Mouse (Mus musculus): Measurements from ENCODE around the gene Emilin2. TPM values are rescaled to one million over a fixed set of nuclear protein-coding genes. Genes with fewer than 3 reads are reported as not detected.

Emilin2 gene
- polyA plus RNA-seq, 1 experiment from 2014 or later, result 13.3 TPM

DNA sequence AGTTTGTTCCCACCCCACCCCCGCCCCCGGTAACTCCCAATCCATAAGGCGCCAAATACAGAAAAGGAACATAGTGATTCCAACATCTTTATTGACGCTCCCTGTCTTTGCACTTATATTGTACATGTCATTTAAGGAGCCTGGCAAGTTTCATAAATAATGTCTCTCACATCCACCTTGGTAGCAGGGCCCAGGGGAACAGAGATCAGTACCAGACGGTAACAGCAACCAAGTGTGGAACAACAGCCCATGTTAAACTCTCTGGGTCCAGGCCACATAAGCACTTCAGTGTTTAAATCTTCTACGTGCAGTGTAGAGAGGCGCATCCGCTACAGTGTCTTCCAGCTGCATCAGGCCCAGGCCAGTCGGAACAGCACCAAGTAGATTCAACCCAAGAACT is 59.7 kb downstream of the Emilin2 start:
- Histone ChIP-seq H3K4me3 (ENCODE audit: low read depth, low read length) (no peak overlapping the region), H3K27me3 (ENCODE audit: control insufficient read depth, insufficient read depth, low read length) (no peaks in the 10 kb centered on the region), H3K36me3 (ENCODE audit: control insufficient read depth, insufficient read depth, low read length) (peaks cover 7% of the 10 kb centered on the region; the same call in 1 of the 2 replicates), H3K4me1 (ENCODE audit: control insufficient read depth, insufficient read depth, low read length) (no peaks in the 10 kb centered on the region), H3K27ac (ENCODE audit: low read depth, low read length) (no peak overlapping the region), H3K9me3 (ENCODE audit: control insufficient read depth, low read length) (no peaks in the 10 kb centered on the region), H3K9ac (ENCODE audit: low read length) (no peak overlapping the region), H3K4me2 (ENCODE audit: low read depth) (no peak overlapping the region)
- WGBS, result 88% methylated on average over 9 of the region's 9 CpGs
- ATAC-seq (ENCODE audit: insufficient read depth, low FRiP score, low TSS enrichment), result no peak
- no peak for DNase-seq (ENCODE audit: low spot score)

- DNase-seq (ENCODE audit: low spot score), result no peak
- no peak overlapping the region for H3K9ac ChIP-seq (ENCODE audit: low read length)
- peaks cover 11% of the 10 kb centered on the region; the same call in 1 of the 2 replicates for H3K36me3 ChIP-seq (ENCODE audit: control insufficient read depth, insufficient read depth, low read length)
- H3K4me3 ChIP-seq (ENCODE audit: low read depth, low read length), result no peak overlapping the region
- no peaks in the 10 kb centered on the region for H3K4me1 ChIP-seq (ENCODE audit: control insufficient read depth, insufficient read depth, low read length)
- H3K27me3 ChIP-seq (ENCODE audit: control insufficient read depth, insufficient read depth, low read length), result no peaks in the 10 kb centered on the region
- no peaks in the 10 kb centered on the region for H3K9me3 ChIP-seq (ENCODE audit: control insufficient read depth, low read length)
- no peak overlapping the region for H3K27ac ChIP-seq (ENCODE audit: low read depth, low read length)
- WGBS, result 65% methylated on average over 6 of the region's 6 CpGs
- no peak for ATAC-seq (ENCODE audit: insufficient read depth, low FRiP score, low TSS enrichment)
- H3K4me2 ChIP-seq (ENCODE audit: low read depth), result no peak overlapping the region
Measured at GRCm38 (mm10) chr17:71251601-71252001, 60.2 kb downstream of the Emilin2 start.

- Histone ChIP-seq H3K4me3 (ENCODE audit: low read depth, low read length) (no peak overlapping the region), H3K4me2 (ENCODE audit: low read depth) (no peak overlapping the region), H3K9ac (ENCODE audit: low read length) (no peak overlapping the region), H3K27me3 (ENCODE audit: control insufficient read depth, insufficient read depth, low read length) (no peaks in the 10 kb centered on the region), H3K27ac (ENCODE audit: low read depth, low read length) (no peak overlapping the region), H3K4me1 (ENCODE audit: control insufficient read depth, insufficient read depth, low read length) (no peaks in the 10 kb centered on the region), H3K9me3 (ENCODE audit: control insufficient read depth, low read length) (no peaks in the 10 kb centered on the region), H3K36me3 (ENCODE audit: control insufficient read depth, insufficient read depth, low read length) (peaks cover 13% of the 10 kb centered on the region; the same call in 1 of the 2 replicates)
- DNase-seq (ENCODE audit: low spot score), result no peak
- WGBS, result 88% methylated on average over 16 of the region's 16 CpGs
- ATAC-seq (ENCODE audit: insufficient read depth, low FRiP score, low TSS enrichment), result no peak
Measured at GRCm38 (mm10) chr17:71250819-71251600, 60.8 kb downstream of the Emilin2 start.

- Histone ChIP-seq H3K4me3 (ENCODE audit: low read depth, low read length) (no peak overlapping the region), H3K27me3 (ENCODE audit: control insufficient read depth, insufficient read depth, low read length) (no peaks in the 10 kb centered on the region), H3K9ac (ENCODE audit: low read length) (no peak overlapping the region), H3K9me3 (ENCODE audit: control insufficient read depth, low read length) (no peaks in the 10 kb centered on the region), H3K36me3 (ENCODE audit: control insufficient read depth, insufficient read depth, low read length) (peaks cover 13% of the 10 kb centered on the region; the same call in 1 of the 2 replicates), H3K4me1 (ENCODE audit: control insufficient read depth, insufficient read depth, low read length) (no peaks in the 10 kb centered on the region), H3K27ac (ENCODE audit: low read depth, low read length) (no peak overlapping the region), H3K4me2 (ENCODE audit: low read depth) (no peak overlapping the region)
- no peak for ATAC-seq (ENCODE audit: insufficient read depth, low FRiP score, low TSS enrichment)
- DNase-seq (ENCODE audit: low spot score), result no peak
- WGBS, result 81% methylated on average over 2 of the region's 2 CpGs
Measured at GRCm38 (mm10) chr17:71250046-71250445, 61.7 kb downstream of the Emilin2 start.

DNA sequence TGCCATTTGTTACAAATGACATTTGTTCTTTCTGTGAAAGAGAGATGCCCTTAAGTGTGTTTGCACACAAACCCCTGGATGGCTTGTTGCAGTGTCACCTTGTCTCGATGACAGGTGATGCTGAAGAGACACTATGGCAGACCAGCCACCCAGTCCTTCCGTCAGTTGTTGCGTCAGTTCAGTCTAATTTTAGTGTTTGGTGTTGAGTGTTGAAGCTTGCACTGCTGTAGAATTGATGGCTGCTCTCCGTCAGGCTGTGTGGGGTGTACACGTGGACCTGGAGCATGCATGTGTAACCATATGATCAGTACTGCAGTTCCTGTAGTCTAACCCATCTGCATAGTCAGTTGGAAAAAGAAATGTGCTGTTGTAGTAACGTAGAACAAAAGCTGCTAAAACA is 62.8 kb downstream of the Emilin2 start:
- Histone ChIP-seq H3K4me2 (ENCODE audit: low read depth) (no peak overlapping the region), H3K27me3 (ENCODE audit: control insufficient read depth, insufficient read depth, low read length) (no peaks in the 10 kb centered on the region), H3K4me1 (ENCODE audit: control insufficient read depth, insufficient read depth, low read length) (no peaks in the 10 kb centered on the region), H3K4me3 (ENCODE audit: low read depth, low read length) (no peak overlapping the region), H3K9me3 (ENCODE audit: control insufficient read depth, low read length) (no peaks in the 10 kb centered on the region), H3K36me3 (ENCODE audit: control insufficient read depth, insufficient read depth, low read length) (peaks cover 13% of the 10 kb centered on the region; the same call in 1 of the 2 replicates), H3K9ac (ENCODE audit: low read length) (no peak overlapping the region), H3K27ac (ENCODE audit: low read depth, low read length) (no peak overlapping the region)
- WGBS, result 92% methylated on average over 6 of the region's 6 CpGs
- ATAC-seq (ENCODE audit: insufficient read depth, low FRiP score, low TSS enrichment), result no peak
- no peak for DNase-seq (ENCODE audit: low spot score)

DNA sequence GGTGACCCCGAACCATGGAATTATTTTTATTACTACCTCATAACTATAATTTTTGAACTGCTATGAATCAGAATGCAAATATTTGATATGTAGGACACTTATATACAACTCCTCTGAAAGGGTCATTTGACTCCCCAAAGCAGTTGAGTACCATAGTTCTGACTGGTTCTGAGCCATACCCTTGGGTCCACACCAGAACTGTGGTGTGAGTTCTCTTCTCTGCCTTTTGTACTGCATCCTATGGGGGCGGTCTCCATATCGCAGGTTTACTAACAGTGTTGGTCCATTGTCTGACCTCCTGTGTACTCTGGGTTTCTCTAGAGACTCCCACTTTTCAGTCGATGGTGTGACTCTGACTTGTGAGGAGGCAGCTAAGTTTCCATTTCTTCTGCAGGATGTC is 65.8 kb downstream of the Emilin2 start:
- no peaks in the 10 kb centered on the region for H3K4me1 ChIP-seq (ENCODE audit: control insufficient read depth, insufficient read depth, low read length)
- no peak overlapping the region for H3K27ac ChIP-seq (ENCODE audit: low read depth, low read length)
- H3K9me3 ChIP-seq (ENCODE audit: control insufficient read depth, low read length), result no peaks in the 10 kb centered on the region
- WGBS, result 96% methylated on average over 4 of the region's 4 CpGs
- no peak overlapping the region for H3K4me2 ChIP-seq (ENCODE audit: low read depth)
- no peak overlapping the region for H3K4me3 ChIP-seq (ENCODE audit: low read depth, low read length)
- no peak overlapping the region for H3K9ac ChIP-seq (ENCODE audit: low read length)
- ATAC-seq (ENCODE audit: insufficient read depth, low FRiP score, low TSS enrichment) (no peak), DNase-seq (ENCODE audit: low spot score) (no peak)
- H3K36me3 ChIP-seq (ENCODE audit: control insufficient read depth, insufficient read depth, low read length), result peaks cover 24% of the 10 kb centered on the region
- H3K27me3 ChIP-seq (ENCODE audit: control insufficient read depth, insufficient read depth, low read length), result no peaks in the 10 kb centered on the region

GRCm38 (mm10) chr17:71245133-71245532 is 66.6 kb downstream of the Emilin2 start:
- WGBS, result 98% methylated on average over 15 of the region's 15 CpGs
- DNase-seq (ENCODE audit: low spot score), result no peak
- no peaks in the 10 kb centered on the region for H3K9me3 ChIP-seq (ENCODE audit: control insufficient read depth, low read length)
- H3K9ac ChIP-seq (ENCODE audit: low read length), result no peak overlapping the region
- peaks cover 22% of the 10 kb centered on the region for H3K36me3 ChIP-seq (ENCODE audit: control insufficient read depth, insufficient read depth, low read length)
- H3K4me1 ChIP-seq (ENCODE audit: control insufficient read depth, insufficient read depth, low read length), result no peaks in the 10 kb centered on the region
- no peak overlapping the region for H3K27ac ChIP-seq (ENCODE audit: low read depth, low read length)
- no peaks in the 10 kb centered on the region for H3K27me3 ChIP-seq (ENCODE audit: control insufficient read depth, insufficient read depth, low read length)
- no peak for ATAC-seq (ENCODE audit: insufficient read depth, low FRiP score, low TSS enrichment)
- no peak overlapping the region for H3K4me3 ChIP-seq (ENCODE audit: low read depth, low read length)
- H3K4me2 ChIP-seq (ENCODE audit: low read depth), result no peak overlapping the region

GRCm38 (mm10) chr17:71242666-71243065 is 69.1 kb downstream of the Emilin2 start:
- Histone ChIP-seq H3K4me3 (ENCODE audit: low read depth, low read length) (no peak overlapping the region), H3K27ac (ENCODE audit: low read depth, low read length) (no peak overlapping the region), H3K4me2 (ENCODE audit: low read depth) (no peak overlapping the region), H3K36me3 (ENCODE audit: control insufficient read depth, insufficient read depth, low read length) (peaks cover 22% of the 10 kb centered on the region), H3K4me1 (ENCODE audit: control insufficient read depth, insufficient read depth, low read length) (no peaks in the 10 kb centered on the region), H3K9me3 (ENCODE audit: control insufficient read depth, low read length) (no peaks in the 10 kb centered on the region), H3K27me3 (ENCODE audit: control insufficient read depth, insufficient read depth, low read length) (no peaks in the 10 kb centered on the region), H3K9ac (ENCODE audit: low read length) (no peak overlapping the region)
- ATAC-seq (ENCODE audit: insufficient read depth, low FRiP score, low TSS enrichment), result no peak
- no peak for DNase-seq (ENCODE audit: low spot score)
- WGBS, result 94% methylated on average over 7 of the region's 7 CpGs

GRCm38 (mm10) chr17:71240811-71241210 is 71.0 kb downstream of the Emilin2 start:
- H3K4me3 ChIP-seq (ENCODE audit: low read depth, low read length), result no peak overlapping the region
- no peaks in the 10 kb centered on the region for H3K27me3 ChIP-seq (ENCODE audit: control insufficient read depth, insufficient read depth, low read length)
- no peak overlapping the region for H3K9ac ChIP-seq (ENCODE audit: low read length)
- no peaks in the 10 kb centered on the region for H3K9me3 ChIP-seq (ENCODE audit: control insufficient read depth, low read length)
- H3K27ac ChIP-seq (ENCODE audit: low read depth, low read length), result no peak overlapping the region
- H3K36me3 ChIP-seq (ENCODE audit: control insufficient read depth, insufficient read depth, low read length), result peaks cover 11% of the 10 kb centered on the region
- H3K4me2 ChIP-seq (ENCODE audit: low read depth), result no peak overlapping the region
- no peak for ATAC-seq (ENCODE audit: insufficient read depth, low FRiP score, low TSS enrichment)
- no peaks in the 10 kb centered on the region for H3K4me1 ChIP-seq (ENCODE audit: control insufficient read depth, insufficient read depth, low read length)
- WGBS, result 93% methylated on average over 9 of the region's 9 CpGs
- DNase-seq (ENCODE audit: low spot score), result no peak
